Mouse (Mus musculus): Measurements from ENCODE around the gene Shisal2a. TPM values are rescaled to one million over a fixed set of nuclear protein-coding genes. Genes with fewer than 3 reads are reported as not detected.

Gene Shisal2a
- polyA plus RNA-seq, 1 experiment from 2014 or later: 2.8 TPM

GRCm38 (mm10) chr4:108332041-108332440 lies 51.1 kb downstream of the Shisal2a start:
- Histone ChIP-seq H3K4me3 (no peak overlapping the region), H3K36me3 (peaks cover 49% of the 10 kb centered on the region), H3K9me3 (no peaks in the 10 kb centered on the region), H3K4me1 (0 out of 2 replicates have a peak, but pooled peaks cover 4% of the 10 kb centered on the region), H3K27me3 (no peaks in the 10 kb centered on the region), H3K9ac (no peak overlapping the region), H3K4me2 (no peak overlapping the region), H3K27ac (no peak overlapping the region)
- ATAC-seq (ENCODE audit: insufficient number of reproducible peaks, insufficient read depth, low FRiP score, low TSS enrichment, low read depth): no peak
- 91% methylated on average over 9 of the region's 9 CpGs for WGBS

- WGBS: 93% methylated on average over 6 of the region's 6 CpGs
- peaks cover 34% of the 10 kb centered on the region for H3K36me3 ChIP-seq
Measured at GRCm38 (mm10) chr4:108329840-108330239, 53.3 kb downstream of the Shisal2a start.

GRCm38 (mm10) chr4:108327730-108328484 lies 55.2 kb downstream of the Shisal2a start, which contains the start of gene Coa7:
Gene Coa7 (plus strand): TSS chr4:108328140.
- Histone ChIP-seq H3K4me3 (peak within 1 kb of the TSS; percentile 70), H3K4me2 (peak within 1 kb of the TSS; percentile 66), H3K4me1 (0 out of 2 replicates have a peak, but pooled peaks cover 4% of the 10 kb centered on the region), H3K27ac (peak within 1 kb of the TSS; percentile 93), H3K27me3 (no peaks in the 10 kb centered on the region), H3K9me3 (no peaks in the 10 kb centered on the region), H3K9ac (peak within 1 kb of the TSS; percentile 77), H3K36me3 (peaks cover 19% of the 10 kb centered on the region)
- ATAC-seq (ENCODE audit: insufficient number of reproducible peaks, insufficient read depth, low FRiP score, low TSS enrichment, low read depth): peak; percentile 90
- under 1% methylated on average over 45 of the region's 45 CpGs for WGBS

More at GRCm38 (mm10) chr4:108329840-108330239, 53.3 kb downstream of the Shisal2a start:
- Histone ChIP-seq H3K27ac (no peak overlapping the region), H3K9ac (no peak overlapping the region), H3K4me3 (no peak overlapping the region), H3K4me2 (no peak overlapping the region), H3K4me1 (0 out of 2 replicates have a peak, but pooled peaks cover 4% of the 10 kb centered on the region), H3K9me3 (no peaks in the 10 kb centered on the region), H3K27me3 (no peaks in the 10 kb centered on the region)
- ATAC-seq (ENCODE audit: insufficient number of reproducible peaks, insufficient read depth, low FRiP score, low TSS enrichment, low read depth): no peak

- H3K27me3 ChIP-seq: no peaks in the 10 kb centered on the region
- peak overlapping the region; percentile 66 for H3K4me2 ChIP-seq
- H3K36me3 ChIP-seq: peaks cover 11% of the 10 kb centered on the region
- peak overlapping the region; percentile 77 for H3K9ac ChIP-seq
- H3K9me3 ChIP-seq: no peaks in the 10 kb centered on the region
- H3K4me1 ChIP-seq: 0 out of 2 replicates have a peak, but pooled peaks cover 4% of the 10 kb centered on the region
- H3K4me3 ChIP-seq: peak overlapping the region; percentile 70
- 45% methylated on average over 6 of the region's 6 CpGs for WGBS
- 0 out of 2 replicates have a peak, but pooled peaks have one; percentile 35 for ATAC-seq (ENCODE audit: insufficient number of reproducible peaks, insufficient read depth, low FRiP score, low TSS enrichment, low read depth)
- peak overlapping the region; percentile 93 for H3K27ac ChIP-seq
Measured at GRCm38 (mm10) chr4:108327071-108327579, 56.0 kb downstream of the Shisal2a start.

- Histone ChIP-seq H3K27ac (no peak overlapping the region), H3K4me3 (no peak overlapping the region), H3K9me3 (no peaks in the 10 kb centered on the region), H3K9ac (no peak overlapping the region), H3K4me2 (no peak overlapping the region), H3K4me1 (0 out of 2 replicates have a peak, but pooled peaks cover 1% of the 10 kb centered on the region), H3K27me3 (no peaks in the 10 kb centered on the region), H3K36me3 (no peaks in the 10 kb centered on the region)
- WGBS: 66% methylated on average over 5 of the region's 5 CpGs
- no peak for ATAC-seq (ENCODE audit: insufficient number of reproducible peaks, insufficient read depth, low FRiP score, low TSS enrichment, low read depth)
Measured at GRCm38 (mm10) chr4:108323588-108323987, 59.6 kb downstream of the Shisal2a start.

- no peak overlapping the region for H3K9ac ChIP-seq
- H3K4me2 ChIP-seq: no peak overlapping the region
- ATAC-seq (ENCODE audit: insufficient number of reproducible peaks, insufficient read depth, low FRiP score, low TSS enrichment, low read depth): no peak
- H3K4me1 ChIP-seq: no peaks in the 10 kb centered on the region
- 78% methylated on average over 7 of the region's 7 CpGs for WGBS
- H3K36me3 ChIP-seq: no peaks in the 10 kb centered on the region
- no peak overlapping the region for H3K27ac ChIP-seq
- no peak overlapping the region for H3K4me3 ChIP-seq
- no peaks in the 10 kb centered on the region for H3K9me3 ChIP-seq
- no peaks in the 10 kb centered on the region for H3K27me3 ChIP-seq
Measured at GRCm38 (mm10) chr4:108320627-108321380, 62.3 kb downstream of the Shisal2a start.

- no peaks in the 10 kb centered on the region for H3K27me3 ChIP-seq
- no peak for ATAC-seq (ENCODE audit: insufficient number of reproducible peaks, insufficient read depth, low FRiP score, low TSS enrichment, low read depth)
- H3K9ac ChIP-seq: no peak overlapping the region
- H3K27ac ChIP-seq: no peak overlapping the region
- no peak overlapping the region for H3K4me3 ChIP-seq
- H3K36me3 ChIP-seq: no peaks in the 10 kb centered on the region
- no peaks in the 10 kb centered on the region for H3K4me1 ChIP-seq
- no peak overlapping the region for H3K4me2 ChIP-seq
- H3K9me3 ChIP-seq: no peaks in the 10 kb centered on the region
- 70% methylated on average over 6 of the region's 6 CpGs for WGBS
Measured at GRCm38 (mm10) chr4:108319747-108320146, 63.4 kb downstream of the Shisal2a start.

- no peaks in the 10 kb centered on the region for H3K36me3 ChIP-seq
- H3K9me3 ChIP-seq: no peaks in the 10 kb centered on the region
- whole genome bisulfite sequencing: 65% methylated on average over 8 of the region's 8 CpGs
- no peak for ATAC-seq (ENCODE audit: insufficient number of reproducible peaks, insufficient read depth, low FRiP score, low TSS enrichment, low read depth)
- H3K27ac ChIP-seq: no peak overlapping the region
- H3K4me3 ChIP-seq: no peak overlapping the region
- no peak overlapping the region for H3K9ac ChIP-seq
- H3K4me2 ChIP-seq: no peak overlapping the region
- no peaks in the 10 kb centered on the region for H3K27me3 ChIP-seq
- H3K4me1 ChIP-seq: no peaks in the 10 kb centered on the region
Measured at GRCm38 (mm10) chr4:108318649-108319615, 64.2 kb downstream of the Shisal2a start.

Other genes with a start within 250 kb of the Shisal2a start
- gene Scp2, start 238.4 kb downstream of the Shisal2a start, polyA plus RNA-seq (2015; fragmentation: Nextera tagmentation; extraction: Ambion mirVana): 176 and 190 TPM in 2 replicates
- gene Echdc2, start 217.9 kb downstream of the Shisal2a start, polyA plus RNA-seq (2015; fragmentation: Nextera tagmentation; extraction: Ambion mirVana): 45.0 and 47.9 TPM in 2 replicates
- gene Zyg11a, start 165.3 kb downstream of the Shisal2a start, polyA plus RNA-seq (2015; fragmentation: Nextera tagmentation; extraction: Ambion mirVana): 0.14 TPM in 1 of 2 replicates, not detected in the other
- gene Zyg11b, start 82.3 kb downstream of the Shisal2a start, polyA plus RNA-seq (2015; fragmentation: Nextera tagmentation; extraction: Ambion mirVana): 13.0 and 15.9 TPM in 2 replicates
- gene Coa7, start 55.2 kb downstream of the Shisal2a start, polyA plus RNA-seq (2015; fragmentation: Nextera tagmentation; extraction: Ambion mirVana): 49.2 and 50.9 TPM in 2 replicates
- 86.0 and 102 TPM in 2 replicates for gene Gpx7, start 23.6 kb upstream of the Shisal2a start, polyA plus RNA-seq (2015; fragmentation: Nextera tagmentation; extraction: Ambion mirVana)
- gene Tut4, start 76.1 kb upstream of the Shisal2a start, polyA plus RNA-seq (2015; fragmentation: Nextera tagmentation; extraction: Ambion mirVana): 103 and 125 TPM in 2 replicates
- gene Prpf38a, start 196.0 kb upstream of the Shisal2a start, polyA plus RNA-seq (2015; fragmentation: Nextera tagmentation; extraction: Ambion mirVana): 99.5 and 101 TPM in 2 replicates
- 12.3 and 12.7 TPM in 2 replicates for gene Orc1, start 196.1 kb upstream of the Shisal2a start, polyA plus RNA-seq (2015; fragmentation: Nextera tagmentation; extraction: Ambion mirVana)
- gene Cc2d1b, start 236.6 kb upstream of the Shisal2a start, polyA plus RNA-seq (2015; fragmentation: Nextera tagmentation; extraction: Ambion mirVana): 34.5 and 37.2 TPM in 2 replicates